Mouse (Mus musculus): ENCODE measurements around the gene Elmod2. TPM values are rescaled to one million over a fixed set of nuclear protein-coding genes. Genes with fewer than 3 reads are reported as not detected.
"Not testable (repeated sequence)": the region's sequence is repeated elsewhere in the genome, so short reads cannot be mapped to it uniquely, and the experiment has no call there.

Gene Elmod2
- polyA plus RNA-seq, 1 experiment from 2014 or later = 23.6 TPM

- WGBS = 92% methylated on average over 6 of the region's 6 CpGs
- Histone ChIP-seq H3K4me1 (peaks cover 11% of the 10 kb centered on the region), H3K36me3 (replicated peaks) (peaks cover 63% of the 10 kb centered on the region), H3K4me3 (no peak overlapping the region), H3K27me3 (replicated peaks; ENCODE audit: low read depth, poor library complexity, severe bottlenecking) (no peaks in the 10 kb centered on the region), H3K9me3 (no peaks in the 10 kb centered on the region), H3K27ac (replicated peaks) (no peak overlapping the region)
- DNase-seq (ENCODE audit: low spot score) = no peak
Observed at GRCm38 (mm10) chr8:83322374-83322773, 9.9 kb downstream of the Elmod2 start.

- Histone ChIP-seq H3K36me3 (replicated peaks) (peaks cover 68% of the 10 kb centered on the region), H3K4me1 (peaks cover 14% of the 10 kb centered on the region), H3K27ac (replicated peaks) (peak overlapping the region; percentile 41; the same call in 1 of the 2 replicates), H3K27me3 (replicated peaks; ENCODE audit: low read depth, poor library complexity, severe bottlenecking) (no peaks in the 10 kb centered on the region), H3K4me3 (no peak overlapping the region), H3K9me3 (no peaks in the 10 kb centered on the region)
- WGBS = 34% methylated on average over 3 of the region's 3 CpGs
- peak; percentile 38 for DNase-seq (ENCODE audit: low spot score)
Observed at GRCm38 (mm10) chr8:83320543-83320942, 11.7 kb downstream of the Elmod2 start.

- H3K9me3 ChIP-seq = no peaks in the 10 kb centered on the region
- no peaks in the 10 kb centered on the region for H3K27me3 ChIP-seq (replicated peaks; ENCODE audit: low read depth, poor library complexity, severe bottlenecking)
- peaks cover 10% of the 10 kb centered on the region for H3K4me1 ChIP-seq
- no peak overlapping the region for H3K4me3 ChIP-seq
- DNase-seq (ENCODE audit: low spot score) = no peak
- H3K27ac ChIP-seq (replicated peaks) = no peak overlapping the region
- 53% methylated on average over 2 of the region's 2 CpGs for WGBS
- H3K36me3 ChIP-seq (replicated peaks) = peaks cover 60% of the 10 kb centered on the region
Observed at GRCm38 (mm10) chr8:83315691-83316090, 16.6 kb downstream of the Elmod2 start.

- 77% methylated on average over 4 of the region's 4 CpGs for WGBS
- H3K9me3 ChIP-seq; H3K27ac ChIP-seq (replicated peaks); H3K4me1 ChIP-seq; DNase-seq (ENCODE audit: low spot score); H3K4me3 ChIP-seq; H3K27me3 ChIP-seq (replicated peaks; ENCODE audit: low read depth, poor library complexity, severe bottlenecking): not testable (repeated sequence)
- peaks cover 54% of the 10 kb centered on the region for H3K36me3 ChIP-seq (replicated peaks)
Observed at GRCm38 (mm10) chr8:83315084-83315483, 17.2 kb downstream of the Elmod2 start.

- Histone ChIP-seq H3K9me3 (no peaks in the 10 kb centered on the region), H3K4me1 (no peaks in the 10 kb centered on the region), H3K27ac (replicated peaks) (no peak overlapping the region), H3K27me3 (replicated peaks; ENCODE audit: low read depth, poor library complexity, severe bottlenecking) (no peaks in the 10 kb centered on the region), H3K36me3 (replicated peaks) (peaks cover 12% of the 10 kb centered on the region; the same call in 1 of the 2 replicates), H3K4me3 (no peak overlapping the region)
- no peak for DNase-seq (ENCODE audit: low spot score)
- 86% methylated on average over 6 of the region's 6 CpGs for WGBS
Observed at GRCm38 (mm10) chr8:83309836-83310235, 22.4 kb downstream of the Elmod2 start.

GRCm38 (mm10) chr8:83304946-83305345 is 27.3 kb downstream of the Elmod2 start:
- Histone ChIP-seq H3K4me1 (no peaks in the 10 kb centered on the region), H3K27ac (replicated peaks) (no peak overlapping the region), H3K27me3 (replicated peaks; ENCODE audit: low read depth, poor library complexity, severe bottlenecking) (no peaks in the 10 kb centered on the region), H3K4me3 (no peak overlapping the region), H3K9me3 (0 out of 2 replicates have a peak, but pooled peaks cover 2% of the 10 kb centered on the region), H3K36me3 (replicated peaks) (no peaks in the 10 kb centered on the region)
- DNase-seq (ENCODE audit: low spot score) = no peak
- WGBS = 95% methylated on average over 1 of the region's 1 CpGs

- DNase-seq (ENCODE audit: low spot score) = no peak
- Histone ChIP-seq H3K4me3 (no peak overlapping the region), H3K4me1 (peaks cover 5% of the 10 kb centered on the region; the same call in 1 of the 2 replicates), H3K27ac (replicated peaks) (no peak overlapping the region), H3K9me3 (0 out of 2 replicates have a peak, but pooled peaks cover 2% of the 10 kb centered on the region), H3K27me3 (replicated peaks; ENCODE audit: low read depth, poor library complexity, severe bottlenecking) (no peaks in the 10 kb centered on the region), H3K36me3 (replicated peaks) (no peaks in the 10 kb centered on the region)
- 63% methylated on average over 1 of the region's 1 CpGs for WGBS
Observed at GRCm38 (mm10) chr8:83300135-83300534, 32.2 kb downstream of the Elmod2 start.

- Histone ChIP-seq H3K27ac (replicated peaks) (no peak overlapping the region), H3K4me1 (peaks cover 8% of the 10 kb centered on the region; the same call in 1 of the 2 replicates), H3K4me3 (no peak overlapping the region), H3K36me3 (replicated peaks) (no peaks in the 10 kb centered on the region), H3K9me3 (0 out of 2 replicates have a peak, but pooled peaks cover 2% of the 10 kb centered on the region), H3K27me3 (replicated peaks; ENCODE audit: low read depth, poor library complexity, severe bottlenecking) (no peaks in the 10 kb centered on the region)
- 74% methylated on average over 4 of the region's 4 CpGs for WGBS
- no peak for DNase-seq (ENCODE audit: low spot score)
Observed at GRCm38 (mm10) chr8:83297375-83297774, 34.9 kb downstream of the Elmod2 start.

GRCm38 (mm10) chr8:83290176-83290575 is 42.1 kb downstream of the Elmod2 start, which contains the start of gene Ucp1:
Gene Ucp1 (plus strand): TSS chr8:83290352.
- Histone ChIP-seq H3K27ac (replicated peaks) (no peak within 1 kb of the TSS), H3K9me3 (no peaks in the 10 kb centered on the region), H3K36me3 (replicated peaks) (no peaks in the 10 kb centered on the region), H3K4me3 (peak within 1 kb of the TSS; percentile 52), H3K27me3 (replicated peaks; ENCODE audit: low read depth, poor library complexity, severe bottlenecking) (peaks cover 39% of the 10 kb centered on the region), H3K4me1 (peaks cover 12% of the 10 kb centered on the region)
- WGBS = 2% methylated on average over 20 of the region's 20 CpGs
- DNase-seq (ENCODE audit: low spot score) = peak; percentile 28

- Histone ChIP-seq H3K27me3 (replicated peaks; ENCODE audit: low read depth, poor library complexity, severe bottlenecking) (peaks cover 19% of the 10 kb centered on the region), H3K4me1 (peaks cover 6% of the 10 kb centered on the region), H3K9me3 (no peaks in the 10 kb centered on the region), H3K4me3 (no peak overlapping the region), H3K36me3 (replicated peaks) (no peaks in the 10 kb centered on the region), H3K27ac (replicated peaks) (no peak overlapping the region)
- 89% methylated on average over 8 of the region's 8 CpGs for WGBS
- no peak for DNase-seq (ENCODE audit: low spot score)
Observed at GRCm38 (mm10) chr8:83285391-83285790, 46.9 kb downstream of the Elmod2 start.

GRCm38 (mm10) chr8:83278431-83278830 is 53.9 kb downstream of the Elmod2 start:
- peaks cover 7% of the 10 kb centered on the region for H3K4me1 ChIP-seq
- no peaks in the 10 kb centered on the region; the same call in 1 of the 2 replicates for H3K36me3 ChIP-seq (replicated peaks)
- no peak for DNase-seq (ENCODE audit: low spot score)
- no peak overlapping the region for H3K27ac ChIP-seq (replicated peaks)
- no peaks in the 10 kb centered on the region for H3K9me3 ChIP-seq
- no peaks in the 10 kb centered on the region for H3K27me3 ChIP-seq (replicated peaks; ENCODE audit: low read depth, poor library complexity, severe bottlenecking)
- WGBS = 89% methylated on average over 6 of the region's 6 CpGs
- H3K4me3 ChIP-seq = no peak overlapping the region

GRCm38 (mm10) chr8:83274470-83274869 is 57.8 kb downstream of the Elmod2 start:
- 62% methylated on average over 11 of the region's 11 CpGs for WGBS
- Histone ChIP-seq H3K27ac (replicated peaks) (no peak overlapping the region), H3K27me3 (replicated peaks; ENCODE audit: low read depth, poor library complexity, severe bottlenecking) (no peaks in the 10 kb centered on the region), H3K36me3 (replicated peaks) (peaks cover 15% of the 10 kb centered on the region), H3K9me3 (no peaks in the 10 kb centered on the region), H3K4me3 (no peak overlapping the region), H3K4me1 (peaks cover 7% of the 10 kb centered on the region)
- no peak for DNase-seq (ENCODE audit: low spot score)

- Histone ChIP-seq H3K9me3 (no peaks in the 10 kb centered on the region), H3K27me3 (replicated peaks; ENCODE audit: low read depth, poor library complexity, severe bottlenecking) (no peaks in the 10 kb centered on the region), H3K36me3 (replicated peaks) (peaks cover 20% of the 10 kb centered on the region), H3K4me1 (peaks cover 7% of the 10 kb centered on the region), H3K27ac (replicated peaks) (no peak overlapping the region), H3K4me3 (no peak overlapping the region)
- DNase-seq (ENCODE audit: low spot score) = no peak
- WGBS = 85% methylated on average over 10 of the region's 10 CpGs
Observed at GRCm38 (mm10) chr8:83272464-83272863, 59.8 kb downstream of the Elmod2 start.

All from embryonic facial prominence, embryonic 10.5 days (tissue).